Mouse (Mus musculus) c-Kit-negative CD71-positive TER-119-positive erythroid progenitor cells, embryonic 14.5 days (primary cell): ENCODE data around the gene Cep250.
A peak's percentile ranks its signal among the peaks of the same experiment; 100 is the strongest.

Experiments
- DNase-seq: peaks from one replicate; pipeline ENCODE4 v3.0.0-alpha.2; 2013; ENCODE audit warnings: low read depth, low spot score

The Cep250 gene

DNA sequence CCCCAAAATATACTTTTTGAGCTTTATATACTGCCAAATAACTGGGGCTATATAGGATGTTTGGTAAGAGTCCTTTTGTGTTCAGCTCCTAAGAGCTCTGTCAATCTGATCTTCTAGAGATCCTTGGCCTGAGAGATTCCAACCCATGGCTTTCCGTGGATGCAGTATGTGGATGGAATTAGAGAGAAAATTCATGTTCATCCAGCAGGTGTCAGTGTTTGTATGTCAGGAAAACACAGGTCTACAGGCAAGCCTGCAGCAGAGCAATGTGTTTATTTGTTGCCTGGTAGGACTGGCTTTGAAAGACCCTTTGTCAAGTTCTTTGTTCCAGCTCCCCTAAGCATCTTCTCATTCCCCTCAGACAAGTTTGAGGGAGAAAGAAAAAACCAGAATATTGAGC is 6.7 kb downstream of the Cep250 start:
- DNase-seq, result no peak

DNA sequence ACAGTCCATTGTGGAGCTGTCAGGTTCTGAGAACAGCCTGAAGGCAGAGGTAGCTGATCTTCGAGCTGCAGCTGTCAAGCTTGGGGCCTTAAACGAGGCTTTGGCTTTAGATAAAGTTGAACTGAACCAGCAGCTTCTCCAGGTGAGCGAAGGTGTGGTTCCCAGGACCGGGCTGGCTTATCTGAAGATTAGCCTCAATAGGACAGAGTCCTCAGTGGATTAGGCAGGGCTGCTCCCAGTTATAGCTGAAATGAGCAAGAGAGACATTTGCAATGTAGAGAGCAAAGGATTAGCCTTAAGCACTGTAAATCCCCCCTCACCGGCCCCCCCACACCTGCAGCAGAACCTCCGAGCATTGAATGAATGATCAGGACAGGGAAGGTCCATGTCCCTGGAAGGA is 17.1 kb downstream of the Cep250 start:
- DNase-seq, result no peak

DNA sequence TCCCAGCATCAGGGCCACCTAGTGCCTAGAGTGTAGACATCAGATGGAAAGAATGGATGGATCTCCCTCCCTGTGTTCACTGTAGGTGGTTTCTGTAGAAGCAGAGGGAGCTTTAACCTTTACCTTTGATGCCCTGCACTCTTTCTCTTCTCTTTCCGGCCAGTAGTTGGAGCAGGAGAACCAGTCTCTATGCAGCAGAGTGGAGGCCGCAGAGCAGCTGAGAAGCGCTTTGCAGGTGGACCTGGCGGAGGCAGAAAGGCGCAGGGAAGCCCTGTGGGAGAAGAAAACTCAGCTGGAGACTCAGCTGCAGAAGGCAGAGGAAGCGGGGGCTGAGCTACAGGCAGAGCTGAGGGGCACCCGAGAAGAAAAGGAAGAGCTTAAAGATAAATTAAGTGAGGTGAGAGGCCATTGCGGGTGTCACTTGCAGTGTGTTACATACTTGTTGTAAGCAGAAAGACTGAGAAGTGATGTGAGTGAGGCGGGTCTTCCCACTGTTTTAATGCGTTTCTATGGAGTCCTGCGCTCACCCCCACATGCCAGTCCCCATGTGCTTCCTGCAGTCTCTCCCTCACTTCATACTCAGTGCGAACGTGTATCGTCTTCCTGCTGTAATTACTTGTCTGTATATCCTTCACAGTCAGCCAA is 18.0 kb downstream of the Cep250 start:
- no peak for DNase-seq

DNA sequence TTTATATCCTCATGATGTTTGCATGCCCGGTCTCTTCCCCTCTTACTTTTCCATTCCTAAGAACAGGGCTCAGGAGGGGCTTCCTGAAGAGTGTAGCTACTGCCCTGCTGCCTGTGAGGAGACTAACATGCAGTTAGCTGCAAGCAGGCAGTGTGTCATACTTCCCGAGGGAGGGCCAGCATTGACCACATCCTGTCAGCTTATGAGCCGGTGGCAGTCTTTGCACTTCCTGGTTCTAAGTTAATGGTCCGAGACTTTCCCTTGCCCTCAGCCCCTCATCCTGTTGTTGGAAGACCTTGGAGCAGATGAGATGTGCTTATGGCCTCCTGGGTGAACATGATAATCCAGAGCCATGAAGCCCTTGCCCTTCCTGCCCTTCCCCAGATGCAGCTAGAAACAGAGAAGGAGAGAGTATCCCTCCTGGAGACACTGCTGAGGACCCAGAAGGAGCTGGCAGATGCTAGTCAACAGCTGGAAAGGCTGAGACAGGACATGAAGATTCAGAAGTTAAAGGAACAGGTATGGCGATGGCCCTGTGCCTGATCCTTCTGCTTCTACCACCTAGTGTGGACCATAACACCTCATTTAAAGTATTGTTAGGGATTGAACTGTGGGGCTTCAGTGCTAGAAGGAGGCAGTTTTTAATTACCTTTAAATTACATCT is 23.2 kb downstream of the Cep250 start:
- no peak for DNase-seq

DNA sequence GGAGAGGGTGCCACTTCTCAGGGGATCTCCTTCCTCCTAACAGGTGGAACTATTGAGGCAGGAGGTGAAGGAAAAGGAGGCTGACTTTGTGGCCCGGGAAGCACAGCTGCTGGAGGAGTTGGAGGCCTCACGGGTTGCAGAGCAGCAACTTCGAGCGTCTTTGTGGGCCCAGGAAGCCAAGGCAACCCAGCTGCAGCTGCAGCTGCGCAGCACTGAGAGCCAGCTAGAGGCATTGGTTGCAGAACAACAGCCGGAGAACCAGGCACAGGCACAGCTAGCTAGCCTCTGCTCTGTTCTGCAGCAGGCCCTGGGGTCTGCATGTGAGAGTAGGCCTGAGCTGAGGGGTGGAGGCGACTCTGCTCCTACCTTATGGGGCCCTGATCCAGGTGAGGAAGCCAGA is 29.5 kb downstream of the Cep250 start:
- no peak for DNase-seq

DNA sequence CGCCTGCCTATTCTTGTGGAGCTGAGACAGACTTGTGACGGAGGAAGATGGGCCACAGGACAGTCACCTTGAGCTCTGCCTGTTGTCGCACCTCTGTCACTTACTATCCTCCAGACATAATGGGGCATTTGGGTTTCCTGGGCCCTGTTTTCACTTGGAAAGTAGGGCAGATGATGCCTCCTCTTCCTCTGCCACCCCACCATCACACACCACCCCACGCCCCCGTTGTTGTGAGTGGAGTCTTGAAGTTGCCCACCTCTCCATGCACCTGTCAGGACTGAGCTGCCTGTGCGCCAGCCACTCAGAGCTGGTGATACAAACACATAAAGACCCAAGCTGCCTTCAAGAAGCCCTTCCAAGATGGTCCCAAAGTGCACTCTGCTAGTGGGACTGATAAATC is 30.9 kb downstream of the Cep250 start:
- DNase-seq, result no peak

DNA sequence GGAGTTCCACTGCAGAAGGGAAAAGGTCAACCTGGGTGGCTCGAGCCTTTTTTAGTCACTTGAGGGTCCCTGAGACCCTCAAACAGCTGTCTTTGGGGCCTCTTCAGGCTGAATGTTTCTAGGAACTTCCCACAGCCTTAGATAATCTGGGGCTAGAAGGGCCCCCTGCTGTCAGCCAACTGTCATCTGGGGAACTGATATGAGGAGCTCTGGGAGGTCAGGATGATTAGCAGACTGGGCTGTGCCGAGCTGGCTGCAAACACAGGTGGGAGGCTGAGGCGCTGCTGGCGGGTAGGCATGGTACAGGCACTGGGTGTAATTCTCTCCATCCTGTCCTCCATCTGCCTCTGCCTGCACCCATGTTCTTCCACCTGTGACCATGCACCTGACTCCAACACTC is 32.8 kb downstream of the Cep250 start:
- peak; percentile 68 for DNase-seq

- DNase-seq, result no peak
These were observed 34.9 kb downstream of the Cep250 start for GRCm38 (mm10) chr2:155991151-155991550.

DNA sequence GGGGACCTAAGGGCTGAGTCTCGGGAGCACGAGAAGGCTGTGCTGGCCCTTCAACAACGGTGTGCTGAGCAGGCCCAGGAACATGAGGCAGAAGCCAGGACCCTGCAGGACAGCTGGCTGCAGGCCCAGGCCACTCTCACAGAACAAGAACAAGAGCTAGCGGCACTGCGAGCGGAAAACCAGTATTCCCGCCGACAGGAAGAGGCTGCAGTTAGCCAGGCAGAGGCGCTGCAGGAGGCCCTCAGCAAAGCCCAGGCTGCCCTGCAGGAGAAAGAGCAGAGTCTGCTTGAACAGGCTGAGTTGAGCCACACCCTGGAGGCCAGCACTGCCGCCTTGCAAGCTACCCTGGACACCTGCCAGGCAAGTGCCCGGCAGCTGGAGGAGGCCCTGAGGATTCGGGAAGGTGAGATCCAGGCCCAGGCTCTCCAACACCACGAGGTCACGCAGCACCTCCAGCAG is 35.6 kb downstream of the Cep250 start:
- no peak for DNase-seq

- DNase-seq, result no peak
These were observed 49.1 kb downstream of the Cep250 start for GRCm38 (mm10) chr2:156005393-156005792.

DNA sequence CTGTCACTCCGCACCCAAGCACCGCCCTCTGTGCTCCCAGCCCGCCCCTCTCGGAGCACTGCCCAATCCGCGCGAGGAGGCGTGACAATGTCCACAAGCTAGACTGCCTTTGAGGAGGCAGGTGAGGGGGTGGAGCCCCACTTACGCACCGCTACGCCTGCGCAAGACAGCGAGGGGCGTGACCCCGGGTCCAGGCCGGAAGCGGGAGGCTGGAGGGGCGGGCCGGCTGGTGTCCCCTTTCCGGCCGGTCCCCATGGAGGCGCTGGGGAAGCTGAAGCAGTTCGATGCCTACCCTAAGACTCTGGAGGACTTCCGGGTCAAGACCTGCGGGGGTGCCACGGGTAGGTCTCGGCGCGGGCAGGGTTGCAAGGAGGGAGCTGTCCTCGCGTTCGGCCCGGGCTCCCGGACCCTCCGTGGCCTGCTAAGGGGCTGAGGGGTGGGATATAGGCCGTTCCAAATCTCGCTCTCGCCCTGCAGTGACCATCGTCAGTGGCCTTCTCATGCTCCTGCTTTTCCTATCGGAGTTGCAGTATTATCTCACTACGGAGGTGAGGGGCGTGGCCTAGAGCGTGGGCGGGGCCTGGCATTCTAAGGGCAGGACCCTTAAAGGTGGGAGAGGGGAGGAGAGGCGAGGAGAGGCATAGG is 51.8 kb downstream of the Cep250 start, which contains the start of the genes 6430550D23Rik and Ergic3:
Gene 6430550D23Rik (minus strand): TSS at position 90 of the 645 bp plus-strand sequence.
Gene Ergic3 (plus strand): TSS at position 158 of the 645 bp plus-strand sequence.
- peak; percentile 95 for DNase-seq

DNA sequence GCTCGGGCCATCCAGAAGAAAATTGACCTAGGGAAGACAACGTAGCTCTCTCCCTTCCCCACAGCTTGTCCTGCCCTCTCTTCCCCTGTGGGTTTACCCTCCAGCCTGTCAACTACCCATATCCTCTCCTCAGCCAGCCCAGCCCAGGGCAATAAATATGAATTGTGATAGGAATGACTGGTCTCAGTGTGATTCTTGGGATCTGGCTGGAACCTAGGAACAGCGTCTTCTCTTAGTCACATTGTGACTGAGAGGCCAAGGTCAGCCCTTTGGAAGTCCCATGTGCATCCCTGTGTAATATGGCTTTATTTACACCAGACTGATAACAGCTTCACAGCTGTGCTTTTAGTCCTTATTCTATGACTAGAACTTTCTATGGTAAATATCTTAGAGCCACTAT is 61.8 kb downstream of the Cep250 start:
- DNase-seq, result no peak

- no peak for DNase-seq
These were observed 65.0 kb downstream of the Cep250 start for GRCm38 (mm10) chr2:156021219-156021618.

DNA sequence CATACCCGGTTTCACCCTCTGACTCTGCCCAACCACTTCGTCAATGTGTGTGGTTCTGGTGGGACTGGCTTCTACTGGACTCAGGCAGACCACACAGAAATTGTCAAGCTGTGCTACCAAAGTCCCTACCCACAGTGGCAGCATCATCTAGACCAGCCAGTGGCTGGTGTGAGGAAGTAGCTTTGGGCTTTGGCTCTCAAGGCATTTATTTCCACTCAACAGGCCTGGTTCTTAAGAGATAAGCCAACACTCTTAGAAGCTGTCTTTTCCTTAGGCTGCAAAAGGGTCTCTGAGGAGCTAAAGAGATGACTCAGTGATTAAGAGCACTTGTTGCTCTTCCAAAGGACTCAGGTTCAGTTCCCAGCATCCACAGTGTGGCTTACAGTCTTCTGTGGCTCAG is 65.5 kb downstream of the Cep250 start:
- no peak for DNase-seq

- no peak for DNase-seq
These were observed 69.2 kb downstream of the Cep250 start for GRCm38 (mm10) chr2:156025482-156025881.

DNA sequence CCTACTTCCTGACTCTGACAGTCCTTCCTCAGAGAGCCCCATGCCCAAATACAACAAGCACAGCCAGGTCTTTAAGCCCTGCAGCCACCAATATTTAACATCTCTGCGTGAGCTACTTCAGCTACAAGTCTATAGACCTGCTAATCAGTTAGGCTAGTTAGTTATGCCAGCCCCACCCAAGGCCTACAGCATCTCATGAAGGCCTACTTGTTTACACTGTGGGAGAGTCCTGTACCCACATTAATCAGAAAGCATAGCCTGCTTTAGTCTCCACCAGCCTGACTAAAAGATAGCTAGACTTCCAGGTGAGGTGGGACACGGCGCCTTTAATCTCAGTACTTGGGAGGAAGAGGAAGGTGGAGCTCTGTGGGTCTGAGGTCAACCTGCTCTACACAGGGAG is 83.1 kb downstream of the Cep250 start:
- no peak for DNase-seq

GRCm38 (mm10) chr2:156042903-156043302 is 86.6 kb downstream of the Cep250 start:
- DNase-seq, result no peak

- no peak for DNase-seq
These were observed 91.7 kb downstream of the Cep250 start for GRCm38 (mm10) chr2:156047929-156048328.
